Mouse (Mus musculus) spleen, adult 2 months (tissue): ENCODE data around the gene Gtf2ird1.

ENCODE experiments used
- CTCF ChIP-seq: fragments of 200-500 bp; IDR thresholded peaks from 2 replicates; pipeline ENCODE4 v1.5.1; 2011; ENCODE audit warnings: mild to moderate bottlenecking, inconsistent platforms; ENCODE audit not compliant: insufficient read depth, insufficient read length, insufficient replicate concordance; ENCODE audit errors: extremely low read depth
- POLR2A ChIP-seq: fragments of 200-500 bp; IDR thresholded peaks from 2 replicates; pipeline ENCODE4 v1.6.1; 2011; ENCODE audit warnings: low read depth, low read length, inconsistent platforms

DNA sequence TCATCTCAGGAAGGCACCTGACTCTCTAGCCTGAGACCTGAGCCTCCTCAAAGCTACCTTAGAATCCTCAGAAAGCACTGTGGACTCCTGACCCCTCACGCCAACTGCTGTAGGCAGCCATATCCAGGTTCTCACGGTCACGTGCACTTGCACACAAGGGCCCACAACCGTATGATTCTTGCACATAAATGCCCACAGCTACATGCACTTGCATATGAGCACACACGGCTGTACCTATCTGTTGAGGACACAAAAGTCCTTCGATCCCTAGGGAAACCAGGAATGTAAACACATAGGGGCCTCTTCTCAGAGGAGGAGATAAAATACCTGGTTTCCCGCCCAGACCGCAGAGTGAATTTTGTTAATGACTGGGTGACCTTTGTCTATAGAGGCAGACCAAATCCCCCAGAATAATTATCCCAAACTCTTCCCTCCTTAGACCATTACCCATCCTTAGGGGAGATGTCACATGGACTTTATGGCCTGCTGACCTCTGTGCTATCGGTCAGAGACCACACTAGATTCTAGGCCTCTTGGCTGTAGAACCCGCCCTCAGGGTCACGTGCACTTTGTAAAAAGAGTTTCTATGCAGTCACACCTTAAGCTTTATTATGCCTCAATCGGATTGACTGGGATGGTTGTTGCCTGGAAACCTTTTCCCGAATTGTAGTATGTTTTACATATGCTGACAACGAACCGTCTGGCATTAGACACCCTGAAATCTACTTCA is 58.9 kb downstream of the Gtf2ird1 start:
- TF ChIP-seq CTCF = no peak
- no peak for TF ChIP-seq POLR2A
